Mouse (Mus musculus) induced T-regulatory cell, adult 2 months (primary cell): Measurements from ENCODE around the gene Ccdc62.

ENCODE experiments used
- DNase-seq: peaks from one replicate; pipeline ENCODE4 v3.0.0-alpha.2; 2012; ENCODE audit warnings: low read depth

The Ccdc62 gene

DNA sequence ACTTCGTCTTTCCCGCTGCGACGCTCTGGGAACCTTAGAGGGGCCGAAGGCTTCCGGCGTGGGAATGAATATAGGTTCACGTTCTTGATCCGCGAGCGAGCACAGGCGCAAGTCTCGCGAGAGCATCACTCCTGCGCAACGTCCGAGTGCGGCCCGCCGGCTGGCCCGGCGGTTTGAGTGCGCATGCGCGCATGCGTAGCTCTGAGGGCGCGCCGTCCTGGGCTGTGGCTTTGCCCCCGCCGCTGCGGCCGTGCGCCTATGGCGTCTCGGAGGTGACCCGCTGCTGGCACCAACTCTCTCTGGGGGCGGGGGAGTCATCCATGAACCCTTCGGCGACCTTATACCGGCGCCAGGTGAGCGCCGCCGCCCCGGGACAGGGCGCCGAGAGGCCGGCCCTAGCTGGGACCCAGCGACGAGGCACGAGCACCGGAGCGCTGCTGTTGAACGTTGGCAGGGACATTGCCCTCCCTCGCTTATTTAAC is at the start of gene Ccdc62:
TSS of gene Ccdc62 (plus strand) at position 172 of the 482 bp plus-strand sequence.
- DNase-seq: peak; percentile 97

GRCm38 (mm10) chr5:123880778-123881177 is 49.7 kb upstream of the Ccdc62 start:
- no peak for DNase-seq

DNA sequence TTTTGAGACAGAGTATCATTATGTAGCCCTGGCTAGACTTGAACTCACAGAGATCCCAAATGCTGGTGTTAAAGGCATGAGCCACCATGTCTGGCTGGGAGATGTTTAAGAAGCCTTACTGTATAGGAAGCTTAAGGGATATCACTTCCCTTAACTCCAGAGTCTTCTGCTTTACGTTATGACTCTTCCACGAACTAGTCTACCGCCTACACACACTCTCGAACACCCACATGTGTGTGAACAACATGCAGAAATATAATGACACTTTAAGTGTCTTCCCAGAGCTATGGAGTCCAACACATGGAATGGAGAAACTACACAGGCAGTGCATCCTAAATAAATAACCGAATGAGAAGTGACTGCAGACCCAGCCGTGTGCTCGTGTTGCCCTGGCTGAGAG is 46.6 kb upstream of the Ccdc62 start:
- no peak for DNase-seq

- no peak for DNase-seq
Measured at GRCm38 (mm10) chr5:123884332-123884731, 46.1 kb upstream of the Ccdc62 start.

DNA sequence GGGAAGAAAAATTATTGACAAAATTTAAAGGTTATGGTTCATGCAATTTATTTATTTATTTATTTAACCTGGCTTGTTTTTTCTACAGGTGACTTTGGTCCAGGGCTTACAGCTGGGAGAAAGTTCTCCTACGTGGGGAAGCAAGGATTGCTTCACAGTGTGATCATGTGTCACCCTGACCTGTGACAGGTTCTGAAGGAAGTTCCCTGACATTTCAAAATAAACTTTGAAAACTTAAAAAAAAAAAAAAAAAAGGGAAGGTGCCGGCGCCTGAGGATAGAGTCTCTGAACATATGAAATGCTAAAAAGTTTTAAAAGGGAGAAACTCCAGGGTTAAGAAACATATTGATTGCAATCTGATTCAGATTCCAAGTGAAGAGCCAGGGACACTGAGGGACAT is 44.1 kb upstream of the Ccdc62 start:
- DNase-seq: no peak

DNA sequence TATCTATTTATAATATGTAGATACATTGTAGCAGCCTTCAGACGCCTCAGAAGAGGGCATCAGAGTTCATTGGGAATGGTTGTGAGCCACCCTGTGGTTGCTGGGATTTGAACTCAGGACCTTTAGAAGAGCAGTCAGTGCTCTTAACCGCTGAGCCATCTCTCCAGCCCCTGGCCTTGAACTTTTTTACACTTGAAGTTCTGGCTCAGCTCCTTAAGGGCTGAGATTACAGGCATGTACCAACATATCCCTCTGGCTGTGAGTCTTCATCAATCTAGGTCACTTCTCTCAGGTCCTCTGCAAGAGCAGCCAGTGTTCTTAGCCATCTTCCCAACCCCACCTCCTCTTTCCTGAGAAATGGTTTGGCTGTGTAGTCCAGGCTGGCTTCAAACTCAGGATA is 40.2 kb upstream of the Ccdc62 start:
- DNase-seq: no peak

DNA sequence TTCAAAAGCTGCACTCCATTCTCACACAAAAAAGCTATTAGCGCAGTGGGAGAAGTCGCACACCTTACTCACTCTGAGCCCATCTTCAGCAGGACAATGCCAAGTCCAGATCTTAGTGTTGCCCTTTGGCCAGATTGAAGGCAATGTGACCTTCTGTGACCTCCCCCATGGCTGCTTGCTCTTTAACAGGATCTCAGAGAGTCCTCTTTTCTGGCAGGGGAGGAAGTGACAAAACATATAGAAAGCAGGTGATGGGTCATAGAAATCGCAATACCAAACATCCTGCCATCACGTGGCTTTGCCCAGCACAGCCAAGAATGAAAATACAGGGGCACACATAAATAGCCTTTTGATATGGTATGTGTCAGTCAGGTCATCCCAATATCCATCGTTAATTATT is 39.5 kb upstream of the Ccdc62 start:
- DNase-seq: no peak

DNA sequence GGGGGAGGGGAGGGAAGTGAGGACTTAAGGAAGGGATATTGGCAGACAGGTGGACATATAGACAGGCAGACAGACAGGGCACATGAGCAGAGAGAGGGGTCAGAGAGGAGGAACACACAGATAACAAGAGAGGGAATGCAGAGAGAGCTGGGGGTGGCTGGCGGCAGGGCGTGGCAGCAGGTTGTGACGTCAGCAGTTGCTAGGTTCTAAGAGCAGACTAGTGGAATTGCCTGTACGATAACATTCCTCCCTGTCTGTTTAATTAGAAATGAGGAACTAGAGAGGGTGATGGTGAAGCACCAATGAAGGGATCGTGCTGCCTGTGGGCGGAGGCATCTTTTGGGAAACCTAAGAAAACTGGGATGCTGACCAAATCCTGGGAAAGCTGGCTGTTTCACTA is 38.8 kb upstream of the Ccdc62 start:
- peak; percentile 75 for DNase-seq

- DNase-seq: peak; percentile 43
Measured at GRCm38 (mm10) chr5:123893520-123893919, 37.0 kb upstream of the Ccdc62 start.

DNA sequence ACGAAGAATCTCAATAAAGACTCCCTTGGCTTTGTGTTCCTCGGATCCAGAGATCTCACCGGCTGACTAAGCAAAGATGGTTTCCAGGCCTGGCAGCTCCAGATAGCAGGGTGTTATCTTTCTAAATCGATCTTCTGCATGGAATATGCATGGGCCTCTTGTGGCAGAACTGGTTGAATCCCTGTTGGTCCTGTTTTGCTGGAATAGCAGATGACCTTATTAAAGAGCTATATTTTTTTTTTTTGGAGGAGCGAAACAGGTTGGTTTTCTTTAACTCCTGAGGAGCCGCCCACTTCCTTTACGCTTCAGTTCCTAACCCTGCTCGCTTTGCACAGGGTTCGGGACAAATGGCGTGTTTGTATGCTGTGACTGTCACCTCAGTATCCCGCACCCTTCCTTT is 34.1 kb upstream of the Ccdc62 start:
- DNase-seq: no peak

DNA sequence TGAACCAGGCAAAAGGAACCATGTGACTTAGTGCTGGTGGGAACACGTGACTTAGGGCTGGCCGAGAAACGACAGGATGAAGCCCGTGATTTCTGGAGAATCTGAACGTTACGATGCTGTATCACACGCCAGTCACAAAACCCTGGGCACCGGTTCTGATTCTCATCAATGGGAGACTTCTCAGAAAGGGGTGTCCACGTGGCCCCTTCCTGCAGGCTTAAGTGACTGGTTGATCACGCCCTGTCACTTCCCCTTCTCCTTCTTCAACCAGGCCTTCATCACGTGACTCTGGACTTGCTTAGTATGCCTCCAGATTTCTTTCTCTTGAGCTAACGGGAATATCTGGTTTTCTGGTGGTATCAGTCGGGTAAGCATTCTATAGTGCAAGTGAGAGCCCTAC is 33.1 kb upstream of the Ccdc62 start:
- DNase-seq: peak; percentile 42

GRCm38 (mm10) chr5:123904059-123904672 is 26.3 kb upstream of the Ccdc62 start:
- DNase-seq: no peak

- DNase-seq: no peak
Measured at GRCm38 (mm10) chr5:123906146-123906975, 24.1 kb upstream of the Ccdc62 start.

DNA sequence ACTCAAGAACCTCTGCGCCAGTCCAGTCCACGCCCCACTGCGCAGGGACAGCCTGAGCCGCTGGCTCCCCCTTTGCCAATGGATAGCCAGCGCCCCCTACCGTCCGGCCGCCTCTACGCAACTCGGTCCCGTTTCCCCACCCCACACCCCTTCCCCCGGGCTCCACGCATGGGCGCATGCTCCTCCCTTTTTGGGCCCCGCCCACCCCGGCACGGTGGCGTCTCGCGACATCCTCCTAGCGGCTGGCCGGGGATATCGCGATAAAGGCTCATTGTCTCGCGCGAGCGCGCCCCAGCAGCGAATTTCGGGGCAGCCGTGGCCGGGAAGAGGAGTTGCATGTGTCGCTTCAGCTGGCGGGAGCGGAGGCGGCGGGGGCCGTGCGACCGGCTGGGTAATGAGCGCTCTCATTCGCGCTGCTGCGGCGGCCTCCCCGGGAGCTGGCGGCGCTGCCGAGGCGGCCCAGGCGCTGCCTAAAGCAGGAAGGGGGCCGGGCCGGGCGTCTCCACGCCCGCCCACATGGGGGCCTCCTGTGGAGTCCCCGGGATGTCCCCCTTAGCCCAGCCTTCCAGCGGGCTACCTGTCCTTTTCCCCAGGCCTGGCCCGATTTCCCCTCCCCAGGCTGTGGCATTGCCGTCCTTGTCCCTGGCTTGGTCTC is 23.4 kb upstream of the Ccdc62 start, which contains the start of gene Denr:
TSS of gene Denr (plus strand) at position 200 of the 655 bp plus-strand sequence.
- DNase-seq: peak; percentile 99

DNA sequence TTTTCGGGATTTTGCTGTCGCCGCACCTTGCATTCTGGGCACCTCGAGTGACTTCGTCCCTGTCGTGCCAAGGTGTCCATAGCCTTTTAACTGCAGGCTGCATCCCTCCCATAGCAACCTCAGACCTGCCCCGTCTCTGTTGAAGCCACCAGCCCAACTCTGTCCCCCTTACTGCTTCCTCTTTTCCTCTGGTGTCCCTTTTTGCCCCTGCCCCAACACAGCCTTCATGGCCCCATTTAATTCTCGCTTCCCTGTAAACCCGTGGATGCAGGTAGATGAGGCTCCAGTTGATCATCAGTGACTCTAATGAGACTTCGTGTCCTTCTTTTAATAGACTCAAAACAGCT is 22.9 kb upstream of the Ccdc62 start:
- no peak for DNase-seq

GRCm38 (mm10) chr5:123914852-123915251 is 15.6 kb upstream of the Ccdc62 start:
- DNase-seq: peak; percentile 72

GRCm38 (mm10) chr5:123922112-123922511 is 8.4 kb upstream of the Ccdc62 start:
- DNase-seq: no peak

DNA sequence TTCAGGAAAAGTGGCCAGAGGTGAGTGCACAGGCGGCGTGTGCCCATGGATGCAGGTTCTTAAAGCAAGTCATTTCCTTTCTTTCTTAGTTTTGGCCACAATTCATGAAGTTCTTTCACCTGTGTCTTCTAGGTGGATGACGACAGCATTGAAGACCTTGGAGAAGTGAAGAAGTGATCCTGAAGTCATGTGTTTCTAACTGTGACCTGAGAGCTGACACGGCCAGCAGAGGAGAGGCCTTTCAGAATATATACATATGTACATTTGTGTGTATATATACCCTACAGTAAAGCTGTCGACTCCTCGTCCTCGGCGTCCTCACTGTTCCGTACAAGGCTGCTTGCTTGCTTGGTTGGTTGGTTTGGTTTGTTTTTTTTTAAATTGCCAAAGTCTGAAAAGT is 3.4 kb upstream of the Ccdc62 start, which contains the start of gene Gm43518:
TSS of gene Gm43518 (plus strand) at position 301 of the 400 bp plus-strand sequence.
- DNase-seq: no peak

DNA sequence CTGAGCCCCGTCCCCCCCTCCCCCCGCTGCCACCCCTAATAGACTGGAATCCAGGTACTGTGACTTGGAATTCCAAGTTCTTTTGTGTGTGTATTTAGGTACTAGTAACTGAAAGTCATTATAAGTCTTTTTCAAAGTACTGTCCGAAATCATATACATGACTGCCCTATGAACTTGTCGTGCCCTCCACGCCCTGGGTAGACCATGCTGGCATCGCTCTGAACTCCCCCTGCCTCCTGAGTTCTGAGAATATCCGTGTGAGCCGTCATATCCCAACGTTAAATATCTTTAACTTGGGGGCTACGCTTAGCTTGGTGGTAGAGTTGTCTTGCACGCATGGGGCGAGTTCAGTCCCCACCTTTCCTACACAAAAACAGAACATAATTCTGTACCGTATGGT is 652 bp downstream of the Ccdc62 start:
- DNase-seq: no peak

DNA sequence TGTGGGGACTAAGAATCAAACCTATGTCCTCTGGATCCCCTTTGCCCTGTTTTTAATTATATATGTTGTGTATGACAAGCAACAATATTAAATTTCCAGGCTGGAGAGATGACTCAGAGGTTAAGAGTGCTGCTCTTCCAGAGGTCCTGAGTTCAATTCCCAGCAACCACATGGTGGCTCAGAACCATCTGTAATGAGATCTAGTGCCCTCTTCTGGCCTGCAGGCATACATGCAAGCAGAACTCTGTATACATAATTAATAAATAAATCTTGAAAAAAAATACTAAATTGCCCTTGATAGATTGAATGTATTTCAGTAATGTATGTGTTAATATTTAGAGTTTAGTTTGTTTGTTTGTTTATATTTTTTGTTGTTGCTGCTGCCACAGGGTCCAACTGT is 2.4 kb downstream of the Ccdc62 start:
- no peak for DNase-seq

DNA sequence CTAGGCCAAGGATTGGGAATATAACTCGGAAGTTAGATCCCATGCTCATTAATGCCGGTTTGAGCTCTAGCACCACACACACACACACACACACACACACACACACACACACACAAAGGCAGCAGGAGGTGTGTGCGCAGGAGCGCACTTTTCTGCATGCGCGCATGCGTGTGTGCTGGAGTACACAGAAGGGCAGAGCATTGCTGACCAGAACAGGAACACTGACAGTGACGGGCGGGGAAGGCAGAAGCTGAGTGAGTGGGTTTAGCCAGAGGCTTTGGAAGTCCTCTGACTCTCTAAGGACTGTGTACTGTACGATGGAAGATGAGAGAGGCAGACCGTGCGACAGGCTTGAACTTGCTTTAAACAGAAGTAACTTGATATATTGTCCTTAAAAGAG is 3.1 kb downstream of the Ccdc62 start:
- DNase-seq: no peak

- DNase-seq: peak; percentile 43
Measured at GRCm38 (mm10) chr5:123933957-123934591, 3.6 kb downstream of the Ccdc62 start.
